Mouse (Mus musculus): ENCODE measurements at regions not wholly inside any gene's neighbourhood (a gene's known extent, or its start where the extent isn't known, plus 50 kb on each side); places are given as distances from the start of the nearest gene placed in this dataset.

GRCm38 (mm10) chr5:15822989-15823388, 108.9 kb upstream of the Speer4c start:
- no peak for TF ChIP-seq EP300 (IDR thresholded peaks at IDR 0.05; ENCODE audit: insufficient read depth, low read depth, low read length)
- no peak for TF ChIP-seq POLR2A (IDR thresholded peaks at IDR 0.05; ENCODE audit: insufficient read depth, low read length)
- TF ChIP-seq CTCF (IDR thresholded peaks at IDR 0.05; ENCODE audit: low read depth, low read length) = no peak
- Histone ChIP-seq H3K9me3 (replicated peaks; ENCODE audit: control insufficient read depth, insufficient read depth, low read length, poor library complexity, severe bottlenecking) (no peaks in the 10 kb centered on the region), H3K4me1 (ENCODE audit: control insufficient read depth, insufficient read depth, low read length) (no peaks in the 10 kb centered on the region), H3K27ac (ENCODE audit: insufficient read depth, low read length) (no peak overlapping the region), H3K4me3 (ENCODE audit: low read depth, low read length) (no peak overlapping the region), H3K9ac (ENCODE audit: low read depth, poor library complexity, severe bottlenecking) (no peak overlapping the region), H3K27me3 (ENCODE audit: control insufficient read depth, insufficient read depth, low read length, poor library complexity, severe bottlenecking) (no peaks in the 10 kb centered on the region), H3K36me3 (ENCODE audit: control insufficient read depth, insufficient read depth, low read length, poor library complexity, severe bottlenecking) (no peaks in the 10 kb centered on the region)

GRCm38 (mm10) chr5:15831527-15831926, 103.0 kb upstream of the Cacna2d1 start:
- no peak for TF ChIP-seq POLR2A (IDR thresholded peaks at IDR 0.05; ENCODE audit: insufficient read depth, low read length)
- no peak for TF ChIP-seq CTCF (IDR thresholded peaks at IDR 0.05; ENCODE audit: low read depth, low read length)
- TF ChIP-seq EP300 (IDR thresholded peaks at IDR 0.05; ENCODE audit: insufficient read depth, low read depth, low read length) = no peak
- no peak overlapping the region for H3K9ac ChIP-seq (ENCODE audit: low read depth, poor library complexity, severe bottlenecking)
- H3K27ac ChIP-seq (ENCODE audit: insufficient read depth, low read length) = no peak overlapping the region
- no peak overlapping the region for H3K4me3 ChIP-seq (ENCODE audit: low read depth, low read length)
- H3K36me3 ChIP-seq (ENCODE audit: control insufficient read depth, insufficient read depth, low read length, poor library complexity, severe bottlenecking) = no peaks in the 10 kb centered on the region
- H3K4me1 ChIP-seq (ENCODE audit: control insufficient read depth, insufficient read depth, low read length) = no peaks in the 10 kb centered on the region
- peaks cover 6% of the 10 kb centered on the region for H3K9me3 ChIP-seq (replicated peaks; ENCODE audit: control insufficient read depth, insufficient read depth, low read length, poor library complexity, severe bottlenecking)
- no peaks in the 10 kb centered on the region for H3K27me3 ChIP-seq (ENCODE audit: control insufficient read depth, insufficient read depth, low read length, poor library complexity, severe bottlenecking)

- Histone ChIP-seq H3K9me3 (replicated peaks; ENCODE audit: control insufficient read depth, insufficient read depth, low read length, poor library complexity, severe bottlenecking) (peaks cover 6% of the 10 kb centered on the region), H3K4me1 (ENCODE audit: control insufficient read depth, insufficient read depth, low read length) (no peaks in the 10 kb centered on the region), H3K36me3 (ENCODE audit: control insufficient read depth, insufficient read depth, low read length, poor library complexity, severe bottlenecking) (no peaks in the 10 kb centered on the region), H3K4me3 (ENCODE audit: low read depth, low read length) (no peak overlapping the region), H3K27me3 (ENCODE audit: control insufficient read depth, insufficient read depth, low read length, poor library complexity, severe bottlenecking) (no peaks in the 10 kb centered on the region), H3K27ac (ENCODE audit: insufficient read depth, low read length) (no peak overlapping the region), H3K9ac (ENCODE audit: low read depth, poor library complexity, severe bottlenecking) (no peak overlapping the region)
- TF ChIP-seq POLR2A (IDR thresholded peaks at IDR 0.05; ENCODE audit: insufficient read depth, low read length) (no peak), EP300 (IDR thresholded peaks at IDR 0.05; ENCODE audit: insufficient read depth, low read depth, low read length) (no peak), CTCF (IDR thresholded peaks at IDR 0.05; ENCODE audit: low read depth, low read length) (no peak)
Observed at GRCm38 (mm10) chr5:15832338-15832737, 102.2 kb upstream of the Cacna2d1 start.

DNA sequence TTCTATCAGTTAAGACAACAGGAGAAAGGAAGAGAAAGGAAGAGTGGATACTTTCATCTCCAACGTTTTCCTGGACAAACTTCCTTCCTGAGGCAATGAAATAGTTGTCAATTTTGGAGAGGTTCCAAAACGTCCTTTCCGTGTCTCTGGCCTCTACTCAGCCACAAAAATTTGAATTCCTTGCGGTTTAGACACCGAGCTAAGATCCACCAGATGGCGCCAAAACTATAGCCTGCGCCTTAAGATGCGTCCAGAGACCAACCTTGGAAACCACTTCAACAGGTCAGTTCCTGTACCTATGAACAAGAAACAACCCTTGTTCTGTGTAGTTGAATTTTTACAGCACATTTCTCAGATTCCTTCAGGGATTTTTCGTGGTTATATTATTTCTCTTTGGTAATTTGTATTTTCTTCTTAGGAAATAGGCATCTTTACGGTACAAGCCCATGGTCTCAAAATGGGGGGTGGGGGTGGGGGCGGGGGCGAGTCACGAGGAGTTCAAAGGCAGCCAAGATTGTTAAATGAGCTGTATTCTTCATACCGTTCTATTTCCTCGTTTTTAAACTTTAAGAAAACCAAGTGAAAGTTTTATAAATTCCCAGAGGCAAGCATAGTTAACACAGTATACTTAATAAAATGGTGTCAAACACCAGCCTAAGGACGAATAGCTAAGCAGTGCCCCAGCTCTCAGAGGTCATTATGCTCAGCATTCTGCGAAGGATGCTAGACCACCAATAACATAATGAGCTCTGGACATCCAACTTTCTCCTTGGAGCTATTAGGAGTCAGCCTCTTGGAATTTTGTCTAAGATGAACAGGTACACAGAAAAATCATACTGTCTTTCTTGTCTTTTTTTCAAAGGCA, 96.2 kb upstream of the Cacna2d1 start:
- TF ChIP-seq POLR2A (IDR thresholded peaks at IDR 0.05; ENCODE audit: insufficient read depth, low read length) = no peak
- no peak for TF ChIP-seq EP300 (IDR thresholded peaks at IDR 0.05; ENCODE audit: insufficient read depth, low read depth, low read length)
- TF ChIP-seq CTCF (IDR thresholded peaks at IDR 0.05; ENCODE audit: low read depth, low read length) = peak; percentile 62
- peaks cover 2% of the 10 kb centered on the region for H3K4me1 ChIP-seq (ENCODE audit: control insufficient read depth, insufficient read depth, low read length)
- H3K9me3 ChIP-seq (replicated peaks; ENCODE audit: control insufficient read depth, insufficient read depth, low read length, poor library complexity, severe bottlenecking) = no peaks in the 10 kb centered on the region
- H3K4me3 ChIP-seq (ENCODE audit: low read depth, low read length) = no peak overlapping the region
- H3K9ac ChIP-seq (ENCODE audit: low read depth, poor library complexity, severe bottlenecking) = no peak overlapping the region
- no peak overlapping the region for H3K27ac ChIP-seq (ENCODE audit: insufficient read depth, low read length)
- H3K27me3 ChIP-seq (ENCODE audit: control insufficient read depth, insufficient read depth, low read length, poor library complexity, severe bottlenecking) = no peaks in the 10 kb centered on the region
- H3K36me3 ChIP-seq (ENCODE audit: control insufficient read depth, insufficient read depth, low read length, poor library complexity, severe bottlenecking) = no peaks in the 10 kb centered on the region

DNA sequence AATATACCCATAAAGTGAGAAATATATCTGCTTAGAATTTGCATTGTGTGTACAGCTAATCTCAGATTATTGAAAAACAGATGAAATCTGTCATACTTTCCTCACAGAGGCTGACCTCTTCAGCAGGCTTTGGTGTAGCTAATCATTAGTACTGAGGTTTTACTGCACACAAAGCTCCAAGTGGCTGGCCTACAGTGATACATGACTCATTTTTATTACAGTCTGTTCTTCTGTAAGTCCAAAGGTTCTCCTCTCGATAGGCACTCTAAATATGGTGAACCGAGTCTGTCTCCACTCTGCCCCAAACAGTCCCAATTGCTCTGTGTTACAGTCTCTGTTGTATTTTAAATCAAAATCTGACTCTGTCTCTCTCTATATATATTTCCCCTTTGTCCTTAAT, 87.7 kb upstream of the Cacna2d1 start:
- no peak overlapping the region for H3K27ac ChIP-seq (ENCODE audit: insufficient read depth, low read length)
- H3K27me3 ChIP-seq (ENCODE audit: control insufficient read depth, insufficient read depth, low read length, poor library complexity, severe bottlenecking) = no peaks in the 10 kb centered on the region
- H3K9ac ChIP-seq (ENCODE audit: low read depth, poor library complexity, severe bottlenecking) = no peak overlapping the region
- TF ChIP-seq POLR2A (IDR thresholded peaks at IDR 0.05; ENCODE audit: insufficient read depth, low read length) (no peak), EP300 (IDR thresholded peaks at IDR 0.05; ENCODE audit: insufficient read depth, low read depth, low read length) (no peak), CTCF (IDR thresholded peaks at IDR 0.05; ENCODE audit: low read depth, low read length) (no peak)
- peaks cover 2% of the 10 kb centered on the region for H3K4me1 ChIP-seq (ENCODE audit: control insufficient read depth, insufficient read depth, low read length)
- no peaks in the 10 kb centered on the region for H3K9me3 ChIP-seq (replicated peaks; ENCODE audit: control insufficient read depth, insufficient read depth, low read length, poor library complexity, severe bottlenecking)
- no peaks in the 10 kb centered on the region for H3K36me3 ChIP-seq (ENCODE audit: control insufficient read depth, insufficient read depth, low read length, poor library complexity, severe bottlenecking)
- H3K4me3 ChIP-seq (ENCODE audit: low read depth, low read length) = no peak overlapping the region

DNA sequence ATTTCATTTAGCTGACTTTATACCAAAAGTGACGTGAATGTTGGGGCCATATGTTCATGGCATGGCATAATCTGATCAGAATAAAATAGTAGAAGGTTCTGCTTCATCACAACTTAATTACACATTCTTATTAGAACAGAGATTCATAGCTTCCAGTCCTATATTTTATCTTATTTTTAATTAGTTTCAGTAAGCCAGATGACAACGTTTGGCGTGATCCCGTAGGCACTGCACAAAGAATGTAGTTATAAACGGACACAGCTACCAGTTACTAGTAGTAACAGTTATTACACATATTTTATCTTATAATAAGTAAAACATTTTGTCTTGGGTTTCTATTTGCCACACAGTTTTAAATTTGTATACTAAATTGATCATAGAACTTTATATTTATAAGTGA, 85.0 kb upstream of the Cacna2d1 start:
- Histone ChIP-seq H3K27ac (ENCODE audit: insufficient read depth, low read length) (no peak overlapping the region), H3K9me3 (replicated peaks; ENCODE audit: control insufficient read depth, insufficient read depth, low read length, poor library complexity, severe bottlenecking) (no peaks in the 10 kb centered on the region), H3K9ac (ENCODE audit: low read depth, poor library complexity, severe bottlenecking) (no peak overlapping the region), H3K36me3 (ENCODE audit: control insufficient read depth, insufficient read depth, low read length, poor library complexity, severe bottlenecking) (no peaks in the 10 kb centered on the region), H3K4me1 (ENCODE audit: control insufficient read depth, insufficient read depth, low read length) (no peaks in the 10 kb centered on the region), H3K27me3 (ENCODE audit: control insufficient read depth, insufficient read depth, low read length, poor library complexity, severe bottlenecking) (no peaks in the 10 kb centered on the region), H3K4me3 (ENCODE audit: low read depth, low read length) (no peak overlapping the region)
- TF ChIP-seq EP300 (IDR thresholded peaks at IDR 0.05; ENCODE audit: insufficient read depth, low read depth, low read length) (no peak), CTCF (IDR thresholded peaks at IDR 0.05; ENCODE audit: low read depth, low read length) (no peak), POLR2A (IDR thresholded peaks at IDR 0.05; ENCODE audit: insufficient read depth, low read length) (no peak)

Measured in ES-Bruce4 (cell line).